Mouse (Mus musculus) neutrophil, adult 5-6 weeks (primary cell): ENCODE results near the gene Rflna. TPM values are rescaled to one million over a fixed set of nuclear protein-coding genes. Genes with fewer than 3 reads are reported as not detected.

Source experiments
- ATAC-seq: fragments of 151-379, 151-347 bp; 2 replicates; pipeline ENCODE4 v1.8.0; 2017; ENCODE audit warnings: mild to moderate bottlenecking, moderate TSS enrichment; ENCODE audit not compliant: insufficient number of reproducible peaks, poor library complexity, low FRiP score, severe bottlenecking; ENCODE audit errors: extremely low read depth
- total RNA-seq: library from RNA; stranded (forward); fragments of 200-1000 nt; gene quantifications from 2 replicates; pipeline ENCODE4 v1.2.3, GENCODE M21; 2017

Rflna gene
- total RNA-seq, 1 experiment from 2014 or later, result not detected

DNA sequence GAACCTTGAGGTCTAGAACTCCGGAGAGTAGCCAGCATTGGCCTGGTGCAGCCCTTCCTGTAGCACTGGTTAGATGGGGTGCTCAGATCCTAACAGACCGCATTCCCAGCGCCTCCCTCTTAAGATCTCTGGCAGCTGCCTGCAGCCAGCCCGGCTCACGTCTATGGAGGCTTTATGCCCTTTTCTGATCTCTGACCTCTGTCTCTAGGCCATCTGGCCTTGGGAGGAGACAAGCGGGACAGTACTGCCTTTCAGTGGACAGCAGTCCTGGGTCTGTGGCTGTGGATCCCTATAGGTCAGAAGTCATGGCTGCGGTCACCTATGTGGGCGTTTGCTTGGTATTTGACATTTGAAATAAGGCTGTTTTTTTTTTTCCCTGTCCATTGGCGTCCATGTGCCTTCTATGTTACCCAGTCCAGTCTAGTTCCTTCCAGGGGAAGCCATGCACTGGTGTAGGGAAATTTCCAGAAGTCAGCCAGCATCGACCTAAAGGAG, 2.2 kb upstream of the Rflna start:
- ATAC-seq, result no peak

DNA sequence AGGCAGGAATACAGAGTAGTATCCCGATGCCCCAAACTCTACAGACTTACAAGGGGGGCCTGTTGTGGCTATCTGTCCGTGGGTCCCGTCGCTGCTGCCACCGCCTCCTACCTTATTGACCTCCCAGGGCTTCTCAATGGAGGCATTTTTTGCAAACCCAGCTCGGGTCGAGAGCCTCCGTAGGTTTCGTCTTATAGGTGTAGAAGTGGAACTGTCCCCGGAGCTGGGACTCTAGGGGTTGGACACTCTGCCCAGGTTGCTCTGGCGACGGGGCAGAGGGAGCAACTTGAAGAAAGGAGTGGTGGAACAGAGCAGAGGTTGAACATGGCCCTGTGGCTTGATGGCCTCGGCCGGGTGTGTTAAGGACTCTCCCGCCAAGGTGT, 843 bp downstream of the Rflna start:
- ATAC-seq, result no peak

DNA sequence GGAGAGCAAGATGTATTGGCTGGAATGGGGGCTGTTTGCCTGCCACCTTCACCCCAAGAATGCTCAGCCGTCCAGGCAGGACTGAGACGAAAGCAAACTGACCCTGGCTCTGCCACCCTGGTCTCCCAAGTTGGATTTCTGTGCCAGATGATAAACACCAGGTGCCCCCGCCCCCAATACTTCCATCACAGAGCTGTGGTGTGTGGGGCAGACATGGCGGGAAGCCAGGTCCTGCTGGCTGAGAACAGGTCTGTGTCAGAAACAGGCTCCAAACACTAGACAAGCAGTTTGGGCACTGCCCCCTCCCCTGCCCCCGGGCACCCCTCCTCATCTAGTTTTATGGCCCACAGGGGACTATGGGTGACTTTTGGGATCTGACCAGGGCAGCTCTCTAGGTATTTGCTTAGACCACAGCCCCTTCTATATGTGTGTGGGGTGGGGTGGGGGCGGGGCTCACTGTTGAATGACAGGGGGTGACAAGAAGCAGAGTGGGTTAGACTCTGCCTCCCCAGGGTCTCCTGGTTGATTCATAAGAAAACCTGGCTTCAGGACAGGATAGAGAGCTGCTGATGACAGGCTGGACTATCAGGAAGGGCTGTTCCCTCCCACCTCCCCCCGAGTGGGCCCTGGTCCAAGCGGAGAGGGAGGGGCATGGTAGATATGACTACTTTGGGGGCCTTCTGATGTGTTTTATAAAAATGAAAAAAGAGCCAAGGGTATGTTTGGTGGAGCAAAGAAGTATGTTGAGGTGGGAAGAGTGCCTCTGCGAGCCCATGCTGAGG, 3.0 kb downstream of the Rflna start:
- ATAC-seq, result no peak

DNA sequence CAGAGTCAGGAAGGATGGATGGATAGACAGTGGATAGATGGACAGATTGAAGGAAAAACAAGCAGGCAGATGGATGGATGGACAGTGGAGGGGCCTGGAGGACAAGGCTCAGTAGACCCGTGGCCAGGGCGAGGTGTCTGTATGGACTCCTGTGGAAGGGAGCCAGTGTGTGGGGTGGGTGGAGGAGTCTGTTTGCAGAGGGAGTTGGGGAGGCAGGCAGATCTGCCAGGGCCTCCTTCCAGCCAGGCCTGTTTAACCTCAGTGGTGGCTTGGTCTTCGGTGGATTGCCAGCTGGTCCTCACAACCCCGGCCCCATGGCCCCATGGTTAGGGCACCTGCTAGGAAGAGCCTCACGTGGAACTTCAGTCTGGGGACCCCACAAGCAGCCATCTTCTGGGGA, 3.9 kb downstream of the Rflna start:
- ATAC-seq, result no peak

DNA sequence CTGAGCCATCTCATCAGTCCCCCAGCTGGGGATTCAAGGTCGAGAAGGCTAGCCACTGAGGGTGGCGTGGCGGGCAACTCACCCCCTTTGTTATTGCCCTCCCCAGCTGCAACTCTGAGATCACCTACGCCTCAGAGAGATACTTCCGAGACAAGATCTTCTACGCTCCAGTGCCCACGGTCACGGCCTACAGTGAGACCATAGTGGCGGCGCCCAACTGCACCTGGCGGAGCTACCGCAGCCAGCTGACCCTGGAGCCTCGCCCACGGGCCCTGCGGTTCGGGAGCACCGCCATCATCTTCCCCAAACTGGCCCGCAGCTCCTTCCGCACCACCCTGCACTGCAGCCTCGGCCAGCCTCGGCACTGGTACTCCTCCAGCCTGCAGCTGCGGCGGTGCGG, 8.1 kb downstream of the Rflna start:
- ATAC-seq, result no peak

DNA sequence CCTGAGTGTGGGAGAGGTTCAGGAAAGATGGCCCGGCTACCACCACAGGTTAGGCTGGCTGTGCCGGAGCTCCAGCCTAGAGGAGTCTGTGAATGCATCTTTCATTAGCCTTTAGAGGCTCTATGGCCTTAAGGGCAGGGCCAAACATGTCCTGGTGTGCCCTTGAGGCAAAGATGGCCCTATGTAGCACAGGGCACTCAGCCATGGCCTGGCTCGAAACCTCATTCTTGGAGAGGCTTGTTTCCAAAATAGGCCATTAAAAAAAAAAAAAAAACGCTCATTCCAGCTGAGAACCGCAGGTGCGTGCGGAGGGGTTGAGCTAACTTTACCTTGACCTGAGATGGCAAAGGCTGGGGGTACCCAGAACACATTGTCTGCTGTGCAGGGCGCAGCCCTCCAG, 8.6 kb downstream of the Rflna start:
- no peak for ATAC-seq

DNA sequence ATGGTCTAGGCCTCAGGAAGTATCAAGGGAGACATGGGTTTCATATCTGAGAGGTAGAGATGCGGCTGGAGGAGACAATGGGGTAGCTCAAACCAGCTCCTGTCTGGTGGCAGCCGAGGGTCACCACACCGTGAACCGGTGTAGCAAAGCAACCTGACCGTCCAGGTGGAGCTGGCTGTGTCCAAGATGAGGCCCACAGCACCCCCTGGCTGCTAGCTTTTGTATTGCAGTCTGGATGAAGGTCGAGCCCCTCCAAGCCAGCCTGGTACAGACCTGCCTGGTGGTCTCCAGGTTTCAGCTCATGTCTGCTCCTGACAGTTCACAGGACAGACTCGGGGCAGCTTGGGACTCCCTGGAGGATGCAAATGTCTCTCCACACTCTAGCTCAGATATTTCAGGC, 11.5 kb downstream of the Rflna start:
- ATAC-seq, result 0 out of 2 replicates have a peak, but pooled peaks have one; percentile 17

DNA sequence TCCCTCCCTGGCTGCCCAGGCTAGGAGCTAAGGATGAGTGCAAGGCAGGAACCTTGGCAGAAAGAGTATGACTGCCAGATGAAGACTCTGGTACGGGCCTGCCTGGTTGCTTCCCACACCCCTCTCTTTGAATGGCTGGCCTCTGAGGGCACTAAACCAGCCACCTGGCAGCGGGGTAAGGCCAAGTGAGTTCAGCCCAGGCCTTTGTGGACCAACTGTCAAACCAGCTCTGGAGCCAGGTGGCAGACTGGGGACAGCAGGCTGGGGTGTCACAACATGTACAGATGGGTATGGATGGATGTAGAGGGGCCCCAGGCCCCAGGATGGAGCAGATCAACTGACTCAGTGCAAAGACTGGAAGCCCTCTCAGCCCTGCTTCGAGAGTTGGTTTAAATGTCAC, 12.0 kb downstream of the Rflna start:
- ATAC-seq, result no peak

GRCm38 (mm10) chr5:125015576-125015975, 12.6 kb downstream of the Rflna start:
- ATAC-seq, result no peak

DNA sequence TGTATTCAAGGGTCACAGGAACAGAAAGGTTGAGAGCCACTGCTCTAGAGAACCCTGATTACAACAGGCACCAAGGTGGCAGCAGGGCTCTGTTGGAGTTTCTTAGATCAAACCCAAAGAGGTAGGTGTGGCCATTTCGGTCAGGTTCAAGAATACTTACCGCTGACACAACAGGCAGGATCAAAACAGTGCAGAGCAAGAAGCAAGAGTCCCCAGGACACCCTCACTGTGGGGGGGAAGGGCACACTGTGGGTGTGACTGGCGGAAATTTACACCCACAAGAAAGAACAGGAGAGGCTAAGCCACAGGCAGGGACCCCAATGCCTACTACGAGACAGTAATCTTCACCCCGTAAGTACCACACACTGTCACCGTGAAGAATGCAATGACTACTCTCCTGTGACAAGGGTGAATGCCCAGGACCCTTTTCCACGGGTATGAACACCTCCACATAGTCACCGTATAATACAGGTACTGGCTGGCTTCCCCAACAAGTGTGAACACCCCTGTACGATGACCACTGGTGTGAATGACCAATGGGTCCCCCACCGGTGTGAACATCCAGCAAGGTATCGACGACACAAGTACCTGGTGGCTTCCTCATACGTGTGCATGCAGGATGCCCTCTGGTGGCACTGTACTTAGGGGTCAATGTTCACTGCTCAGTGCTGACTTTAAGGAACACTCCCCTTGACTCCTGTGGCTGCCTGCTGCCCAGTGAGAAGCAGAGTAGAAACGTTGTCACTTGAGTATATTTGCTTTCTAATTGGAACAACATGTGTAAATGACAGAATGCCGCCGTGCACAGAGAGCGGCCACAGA, 13.6 kb downstream of the Rflna start:
- ATAC-seq, result no peak

DNA sequence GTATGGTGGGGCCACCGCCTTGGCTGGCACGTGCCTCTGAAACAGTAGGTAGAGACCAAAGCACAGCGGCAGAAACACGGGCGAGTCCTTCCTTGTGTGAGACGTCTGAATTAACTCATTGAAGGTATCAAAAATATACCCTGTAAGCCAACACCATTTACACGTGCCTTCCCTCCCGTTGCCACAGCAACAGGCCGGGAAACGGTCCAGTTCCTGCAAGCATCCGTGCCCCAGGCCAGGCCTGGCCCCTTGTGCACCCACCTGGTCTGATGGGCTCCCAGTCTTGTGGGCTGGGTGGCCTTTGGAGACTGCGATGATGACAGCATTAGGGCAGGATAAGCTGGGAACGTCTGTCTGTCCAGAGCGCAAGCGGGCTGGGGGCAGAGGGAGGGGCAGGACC, 14.3 kb downstream of the Rflna start:
- ATAC-seq, result no peak

GRCm38 (mm10) chr5:125019099-125019498, 16.1 kb downstream of the Rflna start:
- ATAC-seq, result no peak

- no peak for ATAC-seq
Measured at GRCm38 (mm10) chr5:125021298-125021697, 18.3 kb downstream of the Rflna start.

DNA sequence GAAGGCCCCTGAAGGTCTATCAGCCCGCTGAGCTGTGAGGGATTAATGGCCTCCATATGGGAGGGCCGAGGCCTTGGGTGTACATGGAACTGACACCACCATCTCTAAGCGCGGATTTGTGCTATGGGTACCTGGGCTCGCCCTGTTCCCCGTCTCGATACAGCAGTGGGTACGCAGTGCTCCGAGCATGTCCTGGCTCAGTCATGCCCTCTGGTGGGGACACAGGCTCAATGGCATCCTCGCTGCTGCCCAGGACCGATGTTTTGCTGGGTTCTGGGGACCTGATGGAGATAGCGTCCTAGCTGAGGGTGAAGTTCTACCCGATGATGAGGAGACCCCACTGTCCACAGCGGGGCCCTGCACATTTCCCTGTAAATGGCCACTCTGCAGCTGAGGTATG, 21.0 kb downstream of the Rflna start:
- ATAC-seq, result no peak

DNA sequence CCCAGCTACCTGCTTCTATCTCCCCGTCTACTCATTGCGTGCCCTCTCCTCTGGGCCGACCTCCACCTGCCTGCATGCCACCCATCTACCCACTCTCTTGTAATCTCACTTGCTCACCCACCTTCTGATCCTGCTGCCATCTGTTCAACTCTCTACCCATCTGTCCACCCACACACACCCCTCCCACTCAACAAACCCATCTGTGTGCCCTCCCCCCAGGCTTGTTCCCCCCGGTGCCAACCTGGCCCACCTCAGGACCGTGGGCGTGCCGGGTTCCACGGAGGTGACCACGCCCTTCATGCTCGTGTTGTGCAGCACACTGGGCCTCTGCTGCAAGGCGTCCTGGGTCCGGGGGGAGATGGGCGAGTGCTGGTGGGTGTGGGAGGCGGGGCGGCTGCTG, 25.4 kb downstream of the Rflna start:
- no peak for ATAC-seq

- ATAC-seq, result no peak
Measured at GRCm38 (mm10) chr5:125028911-125029310, 25.9 kb downstream of the Rflna start.

DNA sequence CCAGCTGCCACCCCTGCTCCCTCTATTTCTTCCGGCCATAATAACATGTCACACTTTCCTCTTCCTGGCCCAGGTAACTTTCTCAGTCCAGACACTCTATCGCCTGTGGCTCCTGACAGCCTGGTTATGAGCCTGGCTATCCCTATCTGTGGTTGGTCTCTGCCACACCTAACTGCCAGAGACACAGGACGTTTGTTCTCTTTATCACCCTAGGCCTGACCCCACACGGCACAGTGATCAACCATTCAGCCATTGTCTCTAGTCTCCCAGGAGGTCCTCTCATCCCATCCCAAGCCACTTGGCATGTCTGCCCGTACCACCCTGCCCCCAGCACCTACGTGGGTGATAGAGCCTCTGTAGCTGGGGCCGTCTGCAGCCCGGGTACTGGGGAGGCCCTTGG, 33.5 kb downstream of the Rflna start:
- ATAC-seq, result no peak

DNA sequence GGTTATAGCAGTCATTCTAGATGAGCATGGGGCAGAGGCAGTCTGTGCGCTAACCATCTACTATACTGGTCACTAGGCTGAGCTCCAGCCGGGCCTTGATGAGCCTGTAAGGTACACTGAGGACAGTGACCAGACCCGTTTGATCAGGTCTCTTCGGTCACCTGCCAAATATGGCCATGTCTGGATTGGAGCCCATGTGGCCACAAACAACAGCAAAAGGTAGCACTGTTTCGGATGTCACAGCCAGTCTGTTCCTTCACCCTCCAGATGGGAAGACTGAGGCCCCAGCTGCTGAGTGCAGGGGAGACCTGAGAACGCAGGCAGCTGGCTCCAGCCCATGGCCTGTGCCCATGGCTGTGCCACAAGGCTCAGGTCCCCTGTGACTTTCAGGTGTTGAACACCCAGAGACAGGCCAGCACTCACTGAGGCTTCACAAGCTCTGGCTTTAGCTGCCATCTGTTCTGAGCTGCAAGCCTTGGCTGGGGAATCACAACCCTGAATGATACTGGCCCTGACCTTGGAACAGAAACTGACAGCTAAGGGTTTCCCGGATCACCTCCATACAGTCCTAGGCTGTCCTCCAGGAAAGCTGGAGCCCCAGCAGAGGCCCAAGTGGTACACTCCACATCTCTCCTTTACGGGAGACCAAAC, 36.5 kb downstream of the Rflna start:
- no peak for ATAC-seq

- ATAC-seq, result no peak
Measured at GRCm38 (mm10) chr5:125040128-125040584, 37.1 kb downstream of the Rflna start.

GRCm38 (mm10) chr5:125041578-125041977, 38.6 kb downstream of the Rflna start:
- no peak for ATAC-seq
